Mouse (Mus musculus) urinary bladder, postnatal 36 days (tissue): ENCODE measurements at regions not wholly inside any gene's neighbourhood (a gene's known extent, or its start where the extent isn't known, plus 50 kb on each side); places are given as distances from the start of the nearest gene placed in this dataset.

Experiments
- DNase-seq, 2 experiments: peaks; one replicate each; pipeline ENCODE4 v3.0.0; 2022; ENCODE audit warnings: low spot score in 2 of 2, mixed read lengths in 1 of 2

GRCm38 (mm10) chr1:137010240-137010926 is 50.1 kb upstream of the Nr5a2 start:
- DNase-seq: no peak
